Mouse (Mus musculus): ENCODE data around the gene Col4a2.

- TF ChIP-seq CTCF (conservative IDR thresholded peaks at IDR 0.05; ENCODE audit: low read length) (no peak), NANOG (IDR thresholded peaks at IDR 0.05; ENCODE audit: borderline replicate concordance, low read length) (no peak), POU5F1 (IDR thresholded peaks at IDR 0.05; ENCODE audit: borderline replicate concordance, low read length) (no peak)
These were observed 15.3 kb downstream of the Col4a2 start for GRCm38 (mm10) chr8:11327722-11328417.
